Mouse (Mus musculus) lung, postnatal 0 days (tissue): ENCODE results near the gene Celf2.

Experiments
- CTCF ChIP-seq: IDR thresholded peaks from 2 replicates; pipeline ENCODE4 v1.5.1; 2016; ENCODE audit warnings: antibody characterized with exemption, mild to moderate bottlenecking
- EP300 ChIP-seq: IDR thresholded peaks from 2 replicates; pipeline ENCODE4 v1.6.1; 2016; ENCODE audit warnings: antibody characterized with exemption, mild to moderate bottlenecking, control low read depth

GRCm38 (mm10) chr2:7080086-7080485 is 429.3 kb downstream of the Celf2 start:
- TF ChIP-seq CTCF: no peak
- no peak for TF ChIP-seq EP300
